In the genomic region with DNA sequence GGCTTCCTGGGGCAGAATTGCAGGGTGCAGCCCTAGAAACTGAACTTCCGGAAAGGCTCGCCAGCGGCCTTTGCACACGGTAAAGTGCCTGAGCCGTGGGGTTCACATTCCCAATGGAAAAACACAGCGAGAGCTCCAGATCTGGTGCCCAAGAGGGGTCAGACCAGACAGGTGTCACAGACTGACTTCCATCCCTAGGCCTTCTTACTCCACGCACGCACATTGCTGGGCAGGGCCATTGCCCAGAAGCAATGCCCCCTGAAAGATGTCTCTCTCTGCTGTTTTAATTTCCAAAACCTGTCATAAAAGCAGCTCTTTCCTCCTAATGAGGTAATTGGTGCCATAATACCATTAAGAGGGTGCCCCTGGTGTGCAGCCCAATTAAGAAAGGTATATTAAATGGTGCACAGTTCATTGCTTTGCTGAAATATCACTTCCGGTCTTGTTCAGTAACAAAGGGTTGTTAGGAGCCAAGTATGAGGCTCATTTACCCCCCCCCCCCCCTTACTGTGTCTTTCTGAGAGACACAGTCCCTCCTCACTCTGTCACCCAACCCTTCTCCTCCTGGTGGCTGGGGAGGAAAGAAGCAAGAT, we compare ENCODE assay signal across 13 mouse cellular contexts.
DNase-seq lines count a peak whose midpoint lies in the region; ATAC-seq and TF ChIP-seq lines count a peak whose summit lies in the region.
"Had no signal": no experiment of that assay in that cellular context is flagged by ENCODE, and none has a peak within 500 bp of the region (broad histone marks: within the 10 kb centered on the region; RNA-seq: fewer than 3 reads in every experiment).

No protein-coding gene starts in this region.

- H3K9me3 ChIP-seq in forebrain, embryonic 11.5 days (ENCODE audit: control insufficient read depth, low read length): no peaks in the 10 kb centered on the region
- no peaks in the 10 kb centered on the region for H3K9me3 ChIP-seq in forebrain, embryonic 15.5 days
- H3K9me3 ChIP-seq in lung, embryonic 14.5 days (ENCODE audit: low read depth, low read length): no peaks in the 10 kb centered on the region
- H3K9me3 ChIP-seq in limb, embryonic 12.5 days: no peaks in the 10 kb centered on the region
- no peaks in the 10 kb centered on the region for H3K9me3 ChIP-seq in stomach, embryonic 15.5 days

- H3K9ac ChIP-seq in forebrain, embryonic 11.5 days (ENCODE audit: low read length): no peak overlapping the region
- H3K9ac ChIP-seq in forebrain, embryonic 15.5 days (replicated peaks): no peak overlapping the region
- no peak overlapping the region for H3K9ac ChIP-seq in lung, embryonic 14.5 days
- H3K9ac ChIP-seq in limb, embryonic 12.5 days (replicated peaks): no peak overlapping the region
- H3K9ac ChIP-seq in stomach, embryonic 15.5 days: no peak overlapping the region

- peaks cover 6% of the 10 kb centered on the region; the same call in 1 of the 2 replicates for H3K4me1 ChIP-seq in forebrain, embryonic 11.5 days (replicated peaks; ENCODE audit: control insufficient read depth, insufficient read depth, low read length)
- no peaks in the 10 kb centered on the region for H3K4me1 ChIP-seq in forebrain, embryonic 15.5 days
- H3K4me1 ChIP-seq in lung, embryonic 14.5 days (ENCODE audit: insufficient read depth): peaks cover 25% of the 10 kb centered on the region
- H3K4me1 ChIP-seq in limb, embryonic 12.5 days (replicated peaks): peaks cover 50% of the 10 kb centered on the region
- H3K4me1 ChIP-seq in stomach, embryonic 15.5 days: peaks cover 25% of the 10 kb centered on the region

- peak; percentile 50 for DNase-seq in forebrain, embryonic 11.5 days (ENCODE audit: low spot score)
- DNase-seq in lung, embryonic 14.5 days: no peak
- DNase-seq in lung, postnatal 10 days: no peak
- DNase-seq in right cerebral cortex, postnatal 36 days (ENCODE audit: low spot score in 2 of 2): no peak
- no peak for DNase-seq in urinary bladder, adult 18-20 months (ENCODE audit: low spot score in 2 of 2)
- DNase-seq: cerebellum, adult 8-10 months; gastrocnemius, postnatal 14 days; kidney, adult 11 months; right cerebral cortex, postnatal 25 days had no signal

- H3K36me3 ChIP-seq in forebrain, embryonic 11.5 days (ENCODE audit: control insufficient read depth, insufficient read depth, low read length): no peaks in the 10 kb centered on the region
- H3K36me3 ChIP-seq in forebrain, embryonic 15.5 days: no peaks in the 10 kb centered on the region
- H3K36me3 ChIP-seq in lung, embryonic 14.5 days (ENCODE audit: insufficient read depth): no peaks in the 10 kb centered on the region
- no peaks in the 10 kb centered on the region for H3K36me3 ChIP-seq in limb, embryonic 12.5 days
- no peaks in the 10 kb centered on the region for H3K36me3 ChIP-seq in stomach, embryonic 15.5 days

- TF ChIP-seq CTCF in lung, embryonic 14.5 days (IDR thresholded peaks at IDR 0.05; ENCODE audit: low read depth): no peak; the same call in 1 of the 2 replicates

- no peak overlapping the region for H3K4me3 ChIP-seq in forebrain, embryonic 11.5 days (ENCODE audit: low read depth, low read length)
- no peak overlapping the region for H3K4me3 ChIP-seq in forebrain, embryonic 15.5 days
- no peak overlapping the region for H3K4me3 ChIP-seq in lung, embryonic 14.5 days (ENCODE audit: low read depth, low read length)
- no peak overlapping the region for H3K4me3 ChIP-seq in limb, embryonic 12.5 days (replicated peaks)
- H3K4me3 ChIP-seq in stomach, embryonic 15.5 days (replicated peaks): no peak overlapping the region

- WGBS in forebrain, embryonic 11.5 days: 60% methylated on average over 9 of the region's 9 CpGs
- WGBS in forebrain, embryonic 15.5 days: 61% methylated on average over 9 of the region's 9 CpGs
- 61% methylated on average over 9 of the region's 9 CpGs for WGBS in lung, embryonic 14.5 days
- 25% methylated on average over 9 of the region's 9 CpGs for WGBS in limb, embryonic 12.5 days
- WGBS in stomach, embryonic 15.5 days: 58% methylated on average over 9 of the region's 9 CpGs

- H3K27me3 ChIP-seq in forebrain, embryonic 11.5 days (ENCODE audit: control insufficient read depth, insufficient read depth, low read length): no peaks in the 10 kb centered on the region
- H3K27me3 ChIP-seq in forebrain, embryonic 15.5 days: no peaks in the 10 kb centered on the region
- H3K27me3 ChIP-seq in lung, embryonic 14.5 days (ENCODE audit: insufficient read depth, low read length): no peaks in the 10 kb centered on the region
- H3K27me3 ChIP-seq in limb, embryonic 12.5 days: no peaks in the 10 kb centered on the region
- no peaks in the 10 kb centered on the region for H3K27me3 ChIP-seq in stomach, embryonic 15.5 days (replicated peaks)

- no peak; the same call in 1 of the 2 replicates for ATAC-seq in forebrain, embryonic 11.5 days (replicated peaks; ENCODE audit: low FRiP score)
- ATAC-seq in forebrain, embryonic 15.5 days (replicated peaks): no peak
- ATAC-seq in lung, embryonic 14.5 days (ENCODE audit: insufficient read depth): 0 out of 2 replicates have a peak, but pooled peaks have one; percentile 33
- ATAC-seq in limb, embryonic 12.5 days (ENCODE audit: insufficient number of reproducible peaks, insufficient read depth, low FRiP score, low TSS enrichment, low read depth): no peak
- ATAC-seq in stomach, embryonic 15.5 days (ENCODE audit: insufficient read depth, low FRiP score, low read depth): no peak

- no peak overlapping the region for H3K4me2 ChIP-seq in forebrain, embryonic 11.5 days (ENCODE audit: low read depth, low read length, severe bottlenecking)
- H3K4me2 ChIP-seq in forebrain, embryonic 15.5 days (replicated peaks): no peak overlapping the region
- H3K4me2 ChIP-seq in lung, embryonic 14.5 days: no peak overlapping the region
- 0 out of 2 replicates have a peak overlapping the region, but pooled peaks have one; percentile 13 for H3K4me2 ChIP-seq in limb, embryonic 12.5 days
- no peak overlapping the region for H3K4me2 ChIP-seq in stomach, embryonic 15.5 days
- H3K4me2 ChIP-seq: heart, embryonic 11.5 days had no signal

- H3K27ac ChIP-seq in forebrain, embryonic 11.5 days (ENCODE audit: low read depth, low read length): no peak overlapping the region
- no peak overlapping the region for H3K27ac ChIP-seq in forebrain, embryonic 15.5 days (replicated peaks)
- H3K27ac ChIP-seq in lung, embryonic 14.5 days (ENCODE audit: low read depth): 0 out of 2 replicates have a peak overlapping the region, but pooled peaks have one; percentile 1
- peak overlapping the region; percentile 53 for H3K27ac ChIP-seq in limb, embryonic 12.5 days
- H3K27ac ChIP-seq in stomach, embryonic 15.5 days: peak overlapping the region; percentile 64

Comparison
In these comparisons a context has a peak if more than half of its experiments do, and no peak if none do; other contexts are left out.
1. H3K27ac ChIP-seq: peak in lung, embryonic 14.5 days (single experiment), limb, embryonic 12.5 days (single experiment) and stomach, embryonic 15.5 days (single experiment); none in forebrain, embryonic 11.5 days (single experiment) and forebrain, embryonic 15.5 days (single experiment).